Mouse (Mus musculus): ENCODE results near the gene Gosr2. TPM values are rescaled to one million over a fixed set of nuclear protein-coding genes. Genes with fewer than 3 reads are reported as not detected.

Gosr2 gene
- polyA plus RNA-seq, 1 experiment from 2014 or later = 58.7 TPM

- DNase-seq (ENCODE audit: low spot score) (no peak), ATAC-seq (ENCODE audit: low FRiP score, low TSS enrichment) (no peak)
- no peak overlapping the region for H3K27ac ChIP-seq (replicated peaks)
- no peaks in the 10 kb centered on the region for H3K36me3 ChIP-seq (ENCODE audit: control insufficient read depth, insufficient read depth, low read length)
- no peak overlapping the region for H3K4me2 ChIP-seq (replicated peaks; ENCODE audit: low read depth)
- no peak for TF ChIP-seq CTCF (IDR thresholded peaks at IDR 0.05; ENCODE audit: low read depth)
- no peak for TF ChIP-seq EP300 (optimal IDR thresholded peaks at IDR 0.05)
- H3K27me3 ChIP-seq (ENCODE audit: control insufficient read depth, insufficient read depth, low read length) = no peaks in the 10 kb centered on the region
- no peak overlapping the region for H3K4me3 ChIP-seq (ENCODE audit: low read depth, low read length)
- no peaks in the 10 kb centered on the region for H3K4me1 ChIP-seq (replicated peaks; ENCODE audit: control insufficient read depth, insufficient read depth)
- H3K9ac ChIP-seq (ENCODE audit: low read length) = no peak overlapping the region
- H3K9me3 ChIP-seq (ENCODE audit: control insufficient read depth, low read length) = no peaks in the 10 kb centered on the region
- WGBS = 75% methylated on average over 9 of the region's 9 CpGs
Measured at GRCm38 (mm10) chr11:103731594-103731993, 33.9 kb upstream of the Gosr2 start.

- Histone ChIP-seq H3K4me3 (ENCODE audit: low read depth, low read length) (no peak overlapping the region), H3K9me3 (ENCODE audit: control insufficient read depth, low read length) (no peaks in the 10 kb centered on the region), H3K27ac (replicated peaks) (no peak overlapping the region), H3K4me1 (replicated peaks; ENCODE audit: control insufficient read depth, insufficient read depth) (no peaks in the 10 kb centered on the region), H3K9ac (ENCODE audit: low read length) (no peak overlapping the region), H3K36me3 (ENCODE audit: control insufficient read depth, insufficient read depth, low read length) (no peaks in the 10 kb centered on the region), H3K27me3 (ENCODE audit: control insufficient read depth, insufficient read depth, low read length) (no peaks in the 10 kb centered on the region), H3K4me2 (replicated peaks; ENCODE audit: low read depth) (no peak overlapping the region)
- DNase-seq (ENCODE audit: low spot score) (no peak), ATAC-seq (ENCODE audit: low FRiP score, low TSS enrichment) (no peak)
- WGBS = 67% methylated on average over 9 of the region's 9 CpGs
- no peak for TF ChIP-seq CTCF (IDR thresholded peaks at IDR 0.05; ENCODE audit: low read depth)
- TF ChIP-seq EP300 (optimal IDR thresholded peaks at IDR 0.05) = no peak
Measured at GRCm38 (mm10) chr11:103729282-103729985, 31.7 kb upstream of the Gosr2 start.

- no peaks in the 10 kb centered on the region for H3K4me1 ChIP-seq (replicated peaks; ENCODE audit: control insufficient read depth, insufficient read depth)
- no peak for TF ChIP-seq EP300 (optimal IDR thresholded peaks at IDR 0.05)
- no peak for TF ChIP-seq CTCF (IDR thresholded peaks at IDR 0.05; ENCODE audit: low read depth)
- H3K4me3 ChIP-seq (ENCODE audit: low read depth, low read length) = no peak overlapping the region
- H3K9ac ChIP-seq (ENCODE audit: low read length) = no peak overlapping the region
- H3K27me3 ChIP-seq (ENCODE audit: control insufficient read depth, insufficient read depth, low read length) = no peaks in the 10 kb centered on the region
- no peak overlapping the region for H3K27ac ChIP-seq (replicated peaks)
- no peak for DNase-seq (ENCODE audit: low spot score)
- ATAC-seq (ENCODE audit: low FRiP score, low TSS enrichment) = no peak
- no peaks in the 10 kb centered on the region for H3K36me3 ChIP-seq (ENCODE audit: control insufficient read depth, insufficient read depth, low read length)
- 81% methylated on average over 11 of the region's 11 CpGs for WGBS
- no peaks in the 10 kb centered on the region for H3K9me3 ChIP-seq (ENCODE audit: control insufficient read depth, low read length)
- H3K4me2 ChIP-seq (replicated peaks; ENCODE audit: low read depth) = no peak overlapping the region
Measured at GRCm38 (mm10) chr11:103724331-103724771, 26.7 kb upstream of the Gosr2 start.

GRCm38 (mm10) chr11:103722040-103722481 is 24.4 kb upstream of the Gosr2 start:
- Histone ChIP-seq H3K4me1 (replicated peaks; ENCODE audit: control insufficient read depth, insufficient read depth) (no peaks in the 10 kb centered on the region), H3K4me3 (ENCODE audit: low read depth, low read length) (peak overlapping the region; percentile 13; the same call in 1 of the 2 replicates), H3K9ac (ENCODE audit: low read length) (no peak overlapping the region), H3K9me3 (ENCODE audit: control insufficient read depth, low read length) (no peaks in the 10 kb centered on the region), H3K4me2 (replicated peaks; ENCODE audit: low read depth) (peak overlapping the region; percentile 42), H3K27ac (replicated peaks) (no peak overlapping the region), H3K36me3 (ENCODE audit: control insufficient read depth, insufficient read depth, low read length) (no peaks in the 10 kb centered on the region), H3K27me3 (ENCODE audit: control insufficient read depth, insufficient read depth, low read length) (no peaks in the 10 kb centered on the region)
- ATAC-seq (ENCODE audit: low FRiP score, low TSS enrichment) (peak; percentile 60; the same call in 1 of the 2 replicates), DNase-seq (ENCODE audit: low spot score) (no peak)
- WGBS = 10% methylated on average over 9 of the region's 9 CpGs
- TF ChIP-seq EP300 (optimal IDR thresholded peaks at IDR 0.05) = no peak
- TF ChIP-seq CTCF (IDR thresholded peaks at IDR 0.05; ENCODE audit: low read depth) = no peak

GRCm38 (mm10) chr11:103721468-103722039 is 23.9 kb upstream of the Gosr2 start:
- no peaks in the 10 kb centered on the region for H3K4me1 ChIP-seq (replicated peaks; ENCODE audit: control insufficient read depth, insufficient read depth)
- WGBS = 14% methylated on average over 15 of the region's 15 CpGs
- no peak overlapping the region for H3K27ac ChIP-seq (replicated peaks)
- TF ChIP-seq CTCF (IDR thresholded peaks at IDR 0.05; ENCODE audit: low read depth) (peak; percentile 68), EP300 (optimal IDR thresholded peaks at IDR 0.05) (no peak)
- no peaks in the 10 kb centered on the region for H3K27me3 ChIP-seq (ENCODE audit: control insufficient read depth, insufficient read depth, low read length)
- H3K4me2 ChIP-seq (replicated peaks; ENCODE audit: low read depth) = peak overlapping the region; percentile 42
- peak overlapping the region; percentile 13; the same call in 1 of the 2 replicates for H3K4me3 ChIP-seq (ENCODE audit: low read depth, low read length)
- peak; percentile 23 for DNase-seq (ENCODE audit: low spot score)
- no peaks in the 10 kb centered on the region for H3K36me3 ChIP-seq (ENCODE audit: control insufficient read depth, insufficient read depth, low read length)
- ATAC-seq (ENCODE audit: low FRiP score, low TSS enrichment) = peak; percentile 40; the same call in 1 of the 2 replicates
- no peaks in the 10 kb centered on the region for H3K9me3 ChIP-seq (ENCODE audit: control insufficient read depth, low read length)
- no peak overlapping the region for H3K9ac ChIP-seq (ENCODE audit: low read length)

- DNase-seq (ENCODE audit: low spot score) (no peak), ATAC-seq (ENCODE audit: low FRiP score, low TSS enrichment) (no peak)
- Histone ChIP-seq H3K9ac (ENCODE audit: low read length) (no peak overlapping the region), H3K27me3 (ENCODE audit: control insufficient read depth, insufficient read depth, low read length) (no peaks in the 10 kb centered on the region), H3K4me2 (replicated peaks; ENCODE audit: low read depth) (no peak overlapping the region), H3K4me1 (replicated peaks; ENCODE audit: control insufficient read depth, insufficient read depth) (no peaks in the 10 kb centered on the region), H3K36me3 (ENCODE audit: control insufficient read depth, insufficient read depth, low read length) (no peaks in the 10 kb centered on the region), H3K9me3 (ENCODE audit: control insufficient read depth, low read length) (no peaks in the 10 kb centered on the region), H3K4me3 (ENCODE audit: low read depth, low read length) (no peak overlapping the region), H3K27ac (replicated peaks) (no peak overlapping the region)
- WGBS = 76% methylated on average over 5 of the region's 5 CpGs
- TF ChIP-seq EP300 (optimal IDR thresholded peaks at IDR 0.05) = no peak
- no peak for TF ChIP-seq CTCF (IDR thresholded peaks at IDR 0.05; ENCODE audit: low read depth)
Measured at GRCm38 (mm10) chr11:103719436-103719835, 21.7 kb upstream of the Gosr2 start.

All from stomach, postnatal 0 days (tissue).